Mouse (Mus musculus): ENCODE measurements around the gene Vars2.

The Vars2 gene

DNA sequence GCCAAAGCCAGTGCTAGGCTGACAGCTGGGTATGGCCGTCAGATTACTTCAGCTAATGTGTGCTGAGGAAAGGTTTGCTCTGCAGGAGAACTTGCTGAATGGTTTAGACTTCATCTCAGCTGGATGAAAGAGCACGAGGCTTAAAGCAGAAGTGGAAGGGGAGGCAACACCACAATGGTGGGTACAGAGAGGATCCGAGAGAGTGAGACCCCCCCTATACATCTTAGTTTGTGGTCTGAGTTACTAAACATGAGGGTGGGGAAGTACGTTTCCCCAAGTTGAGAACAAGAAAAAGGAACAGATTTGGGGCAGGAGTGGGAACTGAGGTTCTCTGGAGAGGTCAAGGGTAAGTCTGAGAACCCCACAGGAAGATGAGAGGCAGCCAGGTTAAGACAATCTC lies 25.0 kb upstream of the Vars2 start:
- no peak for DNase-seq (ENCODE audit: low read depth)

DNA sequence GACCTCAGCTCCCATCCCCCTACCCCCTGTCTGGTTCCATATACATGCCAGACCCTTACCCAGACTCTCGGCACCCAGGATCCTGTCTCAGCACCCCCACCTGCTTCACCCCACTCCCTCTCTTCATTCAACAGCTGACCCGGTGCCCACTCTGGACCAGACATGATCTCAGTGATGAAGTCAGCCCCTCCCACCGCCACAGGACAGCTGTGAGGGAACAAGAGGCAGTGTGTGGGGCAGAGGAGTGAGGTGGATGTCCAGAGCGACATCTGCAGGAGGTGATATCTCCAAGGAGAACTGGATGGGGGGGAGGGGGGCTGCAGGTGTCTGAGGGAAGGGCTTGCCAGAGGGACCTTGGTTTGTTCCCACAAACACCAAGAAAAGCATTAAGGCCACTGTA lies 24.4 kb upstream of the Vars2 start:
- DNase-seq (ENCODE audit: low read depth), result no peak

DNA sequence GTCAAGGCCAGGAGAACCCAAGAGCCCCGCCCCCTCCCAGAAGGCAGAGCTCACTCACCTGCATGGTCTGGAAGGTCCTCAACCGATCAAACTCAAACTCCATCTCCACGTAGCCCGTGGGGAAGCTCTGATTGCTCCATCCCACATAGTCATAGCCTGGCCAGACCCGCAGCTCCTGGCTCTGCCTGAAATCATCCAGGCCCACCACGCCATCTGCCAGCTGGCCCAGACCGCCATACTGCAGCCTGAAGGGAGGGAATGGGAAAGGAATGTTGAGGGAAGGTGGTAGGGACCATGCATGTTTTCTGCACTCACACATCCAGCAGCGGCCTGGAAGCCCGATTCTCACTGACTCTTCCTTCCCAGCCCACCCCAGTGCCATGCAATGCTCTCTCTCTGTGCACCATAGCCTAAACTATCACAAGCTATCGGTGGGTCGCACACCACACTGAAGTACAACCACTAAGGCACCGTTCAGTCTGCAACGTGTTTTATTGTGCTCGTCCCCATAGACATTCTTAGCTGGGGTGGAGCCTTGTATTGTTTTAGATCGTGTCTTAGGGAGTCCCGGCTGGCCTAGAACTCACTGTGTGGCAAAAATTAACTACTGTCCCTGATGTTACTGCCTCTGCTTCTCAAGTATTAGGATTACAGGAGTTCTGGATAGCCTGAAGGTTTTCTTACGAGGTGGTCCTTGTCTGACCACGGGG lies 22.7 kb upstream of the Vars2 start:
- no peak for DNase-seq (ENCODE audit: low read depth)

DNA sequence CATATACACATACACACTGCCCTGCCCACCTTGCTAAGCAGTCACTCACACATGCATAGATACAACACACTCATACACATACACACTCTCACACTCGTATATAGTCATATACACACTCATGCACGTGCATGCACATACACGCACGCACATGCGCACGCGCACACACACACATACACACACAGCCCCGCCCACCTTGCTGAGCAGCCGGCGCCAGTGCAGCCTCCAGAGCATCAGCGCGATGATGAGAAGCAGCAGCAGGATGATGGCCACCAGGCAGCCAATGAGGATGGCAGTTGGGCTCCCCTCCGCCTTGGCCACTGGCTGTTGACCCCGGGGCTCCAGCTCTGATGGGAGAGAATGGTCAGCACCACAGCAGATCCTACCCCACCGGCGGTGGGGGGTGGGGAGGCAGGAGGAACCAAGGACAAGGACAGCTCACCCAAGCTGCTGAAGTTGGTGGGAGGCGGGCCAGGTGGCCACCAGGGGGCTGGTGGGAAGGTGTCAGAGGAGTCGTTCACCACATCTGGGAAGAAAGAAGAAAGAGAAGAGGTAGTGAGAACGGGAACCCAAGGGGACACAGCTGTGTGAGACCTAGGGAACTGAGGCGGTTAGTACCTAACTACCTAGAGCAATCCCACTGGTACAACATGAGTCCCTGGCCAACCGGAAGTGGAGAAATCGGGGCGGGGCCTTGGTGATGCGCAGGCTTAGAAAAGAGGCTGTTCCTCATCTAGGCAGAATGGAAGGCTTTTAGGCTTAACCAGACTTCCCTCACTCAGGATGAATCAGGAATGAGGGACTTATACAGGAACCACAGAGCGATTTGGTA lies 21.2 kb upstream of the Vars2 start:
- DNase-seq (ENCODE audit: low read depth), result no peak

GRCm38 (mm10) chr17:35685061-35685460 lies 17.7 kb upstream of the Vars2 start:
- DNase-seq (ENCODE audit: low read depth), result no peak

DNA sequence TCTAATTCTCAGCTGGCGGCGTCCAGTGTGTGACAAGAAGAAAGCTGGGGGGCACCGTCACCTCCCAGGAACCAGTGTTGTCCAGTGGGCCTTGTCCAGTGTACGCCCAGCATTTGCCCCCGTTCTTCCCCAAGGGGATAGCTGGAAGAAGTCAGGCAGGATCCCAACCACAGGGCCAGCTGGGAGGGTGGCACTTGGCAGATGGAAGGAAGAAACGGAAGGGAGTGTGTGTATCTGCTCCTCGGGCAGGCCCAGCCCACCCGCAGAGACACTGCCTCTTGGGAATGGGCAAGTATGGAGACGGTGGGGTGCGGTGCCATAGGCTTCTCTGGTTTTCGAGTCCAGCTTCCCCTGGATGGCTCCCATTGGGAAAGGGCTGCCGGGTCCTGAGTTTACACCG lies 14.6 kb upstream of the Vars2 start:
- DNase-seq (ENCODE audit: low read depth), result no peak

DNA sequence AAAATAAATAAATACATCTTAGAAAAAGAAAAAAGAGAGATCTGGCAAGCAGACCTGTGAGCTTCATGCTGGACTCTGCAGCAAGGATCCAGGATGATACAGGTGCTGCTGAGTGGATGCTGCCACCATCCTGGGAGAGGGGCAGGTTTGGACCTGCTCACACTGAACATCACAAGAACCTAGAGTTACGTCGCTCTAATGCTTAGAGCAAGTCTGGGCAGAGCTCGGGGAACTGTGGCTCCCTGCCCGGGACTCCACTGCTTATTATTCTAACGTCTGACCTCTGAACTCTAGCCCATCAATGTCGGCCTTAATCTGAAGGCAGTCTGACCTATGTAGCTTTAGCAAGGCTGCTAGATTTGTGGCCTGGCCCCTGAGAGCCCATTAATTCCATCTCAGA lies 13.2 kb upstream of the Vars2 start:
- no peak for DNase-seq (ENCODE audit: low read depth)

- peak; percentile 94 for DNase-seq (ENCODE audit: low read depth)
Observed at GRCm38 (mm10) chr17:35673416-35674035, 6.1 kb upstream of the Vars2 start, which contains the start of gene Gtf2h4. Gtf2h4 (minus strand) TSS chr17:35673739.

DNA sequence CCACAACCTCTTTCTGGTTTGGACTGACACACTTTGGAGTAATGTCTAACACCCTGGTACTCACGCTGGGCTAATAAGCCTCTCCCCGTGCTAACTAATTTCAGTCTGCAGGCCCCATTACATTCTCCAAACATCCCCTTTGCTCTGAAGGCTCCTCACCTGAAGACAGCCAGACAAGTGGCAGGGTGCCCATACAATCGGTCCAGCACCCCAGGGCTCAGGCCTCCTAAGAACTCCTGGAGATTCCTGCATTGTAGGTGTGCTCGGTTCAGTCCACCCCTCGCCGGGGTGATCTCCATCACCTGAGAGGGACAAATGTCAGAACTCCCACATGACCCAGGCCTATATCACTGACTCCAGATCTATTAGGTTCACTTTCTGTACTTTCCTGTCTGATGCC lies 5.1 kb upstream of the Vars2 start:
- DNase-seq (ENCODE audit: low read depth), result no peak

DNA sequence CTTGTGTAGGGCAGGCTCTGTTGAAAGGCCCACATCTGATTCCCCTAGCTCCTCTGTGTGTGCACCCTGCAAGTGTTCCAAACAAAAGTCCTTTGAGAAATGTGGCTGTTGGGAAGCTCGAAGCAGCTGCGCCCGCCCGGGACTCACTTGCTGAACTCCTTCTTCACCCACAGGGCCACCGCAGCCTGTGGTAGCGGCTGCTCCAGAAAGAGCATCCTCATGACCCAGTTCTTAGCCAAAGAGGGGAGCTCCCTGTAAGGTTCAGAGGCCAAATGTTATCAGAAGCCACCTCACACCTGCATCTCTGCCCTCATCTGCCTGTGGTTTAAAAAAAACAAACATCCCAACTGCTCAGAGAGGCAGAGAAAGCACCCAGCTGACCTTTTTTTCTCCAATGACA lies 4.5 kb upstream of the Vars2 start:
- no peak for DNase-seq (ENCODE audit: low read depth)

DNA sequence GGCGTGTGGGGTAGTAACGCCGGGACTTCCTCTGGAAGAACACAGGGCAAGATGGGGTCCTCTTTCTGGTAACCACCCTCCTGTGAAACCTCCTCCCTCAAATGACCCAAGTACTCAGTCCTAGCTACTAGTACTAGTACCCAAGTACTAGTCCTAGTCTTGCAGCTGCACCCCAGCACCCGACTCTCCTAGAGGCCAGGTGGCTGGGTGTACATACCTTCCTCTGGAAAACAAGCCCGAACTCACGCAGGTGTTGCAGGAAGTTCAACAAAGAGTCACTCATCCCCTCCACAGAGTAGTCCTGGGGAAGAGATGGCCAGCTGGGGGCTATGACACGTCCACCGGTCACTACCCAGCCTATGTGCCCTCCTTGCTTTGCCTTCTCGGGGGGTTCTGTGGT lies 2.3 kb upstream of the Vars2 start:
- no peak for DNase-seq (ENCODE audit: low read depth)

DNA sequence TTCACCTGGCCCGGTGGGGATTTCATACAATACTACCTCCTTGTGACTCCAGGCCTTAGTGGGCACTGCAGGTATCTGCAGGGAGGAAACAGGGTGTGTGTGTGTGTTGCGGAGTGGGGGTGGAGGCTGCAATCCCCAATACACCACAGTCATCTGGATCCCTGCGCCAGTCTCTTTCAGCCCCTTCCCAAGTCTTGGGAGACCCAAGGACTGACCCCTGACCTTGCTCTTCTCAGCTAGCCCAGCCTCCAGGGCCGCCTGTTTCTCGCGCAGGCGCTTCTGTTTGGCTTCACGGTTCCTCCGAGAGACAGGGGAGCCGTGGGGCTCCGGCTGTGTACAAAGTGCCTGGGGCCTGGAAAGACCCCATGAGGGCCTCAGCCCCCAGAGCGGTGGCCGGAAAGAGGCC lies 538 bp downstream of the Vars2 start:
- no peak for DNase-seq (ENCODE audit: low read depth)

- DNase-seq (ENCODE audit: low read depth), result peak; percentile 50
Observed at GRCm38 (mm10) chr17:35665957-35666515, 1.4 kb downstream of the Vars2 start.

DNA sequence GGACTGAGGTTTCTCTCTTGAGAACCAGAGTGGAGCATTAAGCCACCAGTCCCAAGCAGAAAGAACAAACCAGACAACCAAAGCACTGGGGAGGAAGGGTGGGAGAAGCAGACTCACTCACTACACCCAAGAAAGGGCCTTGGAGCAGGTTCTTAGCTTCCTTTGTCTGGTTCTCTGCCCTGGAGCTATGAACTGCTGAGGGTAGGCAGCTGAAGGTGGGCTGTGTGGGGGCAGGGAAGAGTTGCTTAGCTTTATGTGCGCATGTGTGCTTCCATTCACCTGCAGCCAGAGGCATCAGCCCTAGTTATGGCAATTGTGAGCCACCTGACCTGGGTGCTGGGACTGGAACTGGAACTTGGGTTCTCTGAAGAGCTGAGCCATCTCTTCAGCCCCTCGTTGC lies 14.3 kb downstream of the Vars2 start:
- DNase-seq (ENCODE audit: low read depth), result no peak

DNA sequence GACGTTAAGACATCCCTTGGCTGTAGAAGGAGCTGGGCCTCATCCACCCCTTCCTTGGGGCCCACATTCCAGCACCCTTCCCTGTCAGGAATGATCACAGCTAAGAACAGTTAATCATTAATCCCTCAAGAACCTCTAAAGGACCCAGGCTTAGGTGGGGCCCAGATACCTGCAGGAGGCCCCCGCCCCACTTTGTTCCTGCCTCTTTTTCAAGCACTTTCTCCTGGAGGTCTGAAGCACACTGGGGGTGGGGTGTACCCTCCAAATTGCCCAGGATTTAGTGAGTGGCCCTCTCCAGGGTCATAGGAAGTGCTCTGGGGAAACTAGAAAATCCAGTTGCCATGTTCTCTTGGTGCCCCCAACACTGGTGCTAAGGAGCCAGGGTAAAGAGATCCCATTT lies 18.0 kb downstream of the Vars2 start:
- no peak for DNase-seq (ENCODE audit: low read depth)

- DNase-seq (ENCODE audit: low read depth), result no peak
Observed at GRCm38 (mm10) chr17:35643609-35644236, 23.7 kb downstream of the Vars2 start, which contains the start of gene Mucl3. Mucl3 (minus strand) TSS chr17:35643695.

- no peak for DNase-seq (ENCODE audit: low read depth)
Observed at GRCm38 (mm10) chr17:35639352-35639751, 28.0 kb downstream of the Vars2 start.

GRCm38 (mm10) chr17:35638475-35639190 lies 28.8 kb downstream of the Vars2 start:
- no peak for DNase-seq (ENCODE audit: low read depth)

DNA sequence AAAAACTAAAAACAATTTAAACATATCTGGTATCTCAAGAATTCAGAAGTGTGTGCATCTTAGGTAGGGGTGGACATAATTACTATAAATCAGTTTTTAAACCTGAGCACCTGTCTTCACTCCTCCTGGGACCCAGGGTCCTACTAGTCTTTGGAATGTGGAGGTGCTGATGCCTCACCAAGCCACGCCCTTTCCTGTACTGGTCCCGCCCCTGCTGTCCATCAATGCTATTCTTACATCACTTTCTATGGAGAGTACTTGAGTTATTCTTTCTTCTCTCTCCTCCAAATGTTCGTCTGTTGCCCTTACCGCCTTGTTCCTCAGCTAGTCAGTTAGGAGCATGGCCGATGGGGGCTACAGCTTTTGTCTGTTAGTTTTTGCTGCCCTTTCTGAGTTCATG lies 31.0 kb downstream of the Vars2 start:
- peak; percentile 12 for DNase-seq (ENCODE audit: low read depth)

DNA sequence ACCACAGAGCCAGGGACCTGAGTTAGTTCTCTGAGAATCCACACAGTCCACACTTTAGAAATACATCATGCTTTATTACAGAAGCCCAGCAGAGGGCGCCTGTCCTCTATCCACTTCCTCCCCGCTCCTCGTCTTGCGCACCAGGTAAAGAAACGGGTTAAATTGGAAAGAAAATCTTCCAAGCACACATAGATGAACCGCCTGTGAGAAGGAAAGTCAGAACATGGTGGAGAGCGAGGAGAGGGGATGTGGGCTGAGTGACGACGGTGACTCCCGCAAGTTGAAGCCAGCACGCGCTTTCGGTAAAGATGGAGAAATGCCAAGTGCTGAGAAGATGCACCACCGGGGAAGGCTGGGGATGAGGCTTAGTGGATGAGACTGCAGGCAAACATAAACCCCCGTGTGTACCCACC lies 31.7 kb downstream of the Vars2 start:
- DNase-seq (ENCODE audit: low read depth), result peak; percentile 53

DNA sequence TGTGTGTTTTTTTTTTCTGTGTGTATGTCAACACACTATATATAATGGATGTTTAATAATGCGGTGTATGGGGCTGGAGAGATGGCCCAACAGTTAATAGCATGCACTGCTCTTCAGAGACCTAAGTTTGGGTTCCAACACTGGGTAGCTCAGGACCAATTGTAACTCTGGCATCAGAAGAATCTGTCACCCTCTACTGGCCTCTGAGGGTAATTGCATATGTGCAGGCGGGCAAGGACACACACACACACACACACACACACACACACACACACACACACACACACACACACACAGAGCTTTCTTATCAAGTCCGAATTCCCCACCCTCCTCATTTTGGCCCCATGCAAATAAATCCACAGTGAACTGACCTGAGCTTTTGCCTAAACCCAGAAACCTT lies 32.2 kb downstream of the Vars2 start:
- no peak for DNase-seq (ENCODE audit: low read depth)

DNA sequence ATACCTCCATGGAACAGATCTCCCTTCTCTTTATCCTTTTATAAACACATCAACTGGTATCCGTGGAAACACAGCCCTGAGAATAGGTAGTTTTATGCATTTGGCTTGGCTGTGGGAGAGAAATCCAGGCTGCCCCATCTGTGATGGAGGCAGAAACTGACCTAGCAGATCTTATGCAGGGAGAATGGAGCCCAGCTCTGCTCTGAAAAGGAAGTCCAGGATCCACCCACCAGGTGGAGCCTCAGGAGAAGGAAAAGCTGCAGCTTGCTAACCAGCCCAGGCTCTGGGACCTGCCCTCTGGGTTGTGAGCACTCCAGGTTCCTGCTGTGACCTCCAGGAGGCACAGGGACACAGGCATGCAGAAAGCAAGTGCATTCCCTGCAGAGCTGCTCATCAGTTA lies 33.4 kb downstream of the Vars2 start:
- DNase-seq (ENCODE audit: low read depth), result no peak
